Mouse (Mus musculus) urinary bladder, adult 2 months (tissue): ENCODE measurements around the gene Slc35f6. TPM values are rescaled to one million over a fixed set of nuclear protein-coding genes. Genes with fewer than 3 reads are reported as not detected.
"Not testable (repeated sequence)": the region's sequence is repeated elsewhere in the genome, so short reads cannot be mapped to it uniquely, and the experiment has no call there.

ENCODE experiments used
- DNase-seq: peaks from one replicate; pipeline ENCODE4 v3.0.0; 2022; ENCODE audit warnings: low spot score
- polyA plus RNA-seq: library from polyadenylated mRNA; depleted of rRNA; stranded (reverse); fragments of >200 nt; gene quantifications from 2 replicates; pipeline ENCODE4 v1.2.3, GENCODE M21; 2012; rRNA removed

Slc35f6 gene
- polyA plus RNA-seq, 1 experiment = 51.9 TPM

DNA sequence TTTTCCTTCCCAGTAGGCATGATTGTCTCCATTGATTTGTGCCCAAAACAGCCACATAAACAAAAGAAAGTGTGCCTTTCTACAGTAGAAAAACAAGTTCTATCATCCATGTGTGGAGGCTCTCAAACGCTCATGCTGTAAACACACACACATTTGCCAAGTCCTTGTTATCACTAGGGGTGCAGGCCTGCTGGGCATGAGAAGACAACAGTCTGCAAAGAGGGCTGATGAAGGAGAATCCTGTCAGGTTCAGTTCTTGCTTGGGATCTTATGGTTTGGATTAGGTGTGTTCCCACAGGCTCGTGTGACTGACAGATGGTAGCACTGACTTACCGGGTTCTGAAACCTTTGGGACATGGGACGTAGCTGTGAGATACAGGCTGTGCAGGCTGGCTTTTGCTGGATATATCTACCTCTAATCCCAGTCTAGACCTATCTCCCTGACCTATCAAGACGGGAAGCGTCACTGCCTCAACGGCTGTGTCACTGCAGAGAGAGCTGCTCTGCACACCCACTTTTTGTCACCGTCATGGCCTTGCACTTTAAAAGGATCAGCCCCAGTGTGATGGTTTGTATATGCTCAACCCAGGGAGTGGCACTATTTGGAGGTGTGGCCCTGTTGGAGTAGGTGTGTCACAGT lies 52.7 kb downstream of the Slc35f6 start:
- DNase-seq = no peak

GRCm38 (mm10) chr5:30701373-30701772 lies 53.6 kb downstream of the Slc35f6 start:
- not testable (repeated sequence) for DNase-seq

DNA sequence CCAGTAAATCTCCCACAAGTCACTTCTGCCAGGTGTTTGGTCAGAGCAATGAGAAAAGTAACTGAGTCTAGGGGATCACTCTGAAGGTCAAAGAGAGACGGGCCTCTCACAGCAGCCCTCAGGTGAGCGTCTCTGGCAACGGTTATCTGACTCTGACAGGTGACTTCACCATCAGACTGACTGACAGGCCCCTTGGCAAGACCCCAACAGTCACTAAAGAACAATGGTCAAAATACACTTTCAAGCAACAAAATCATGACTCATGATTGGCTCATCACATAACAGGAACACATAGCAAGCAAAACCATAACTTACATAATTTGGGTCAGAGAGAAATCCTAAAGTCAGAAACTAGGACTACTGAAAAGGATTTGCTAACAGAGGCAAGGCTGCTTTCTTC lies 54.1 kb downstream of the Slc35f6 start:
- DNase-seq = no peak

Other genes with a start within 250 kb of the Slc35f6 start
- gene Otof, start 186.0 kb upstream of the Slc35f6 start, polyA plus RNA-seq = 0.11 and 0.13 TPM in 2 replicates
- 0.10 TPM in 2 replicates for gene 1700001C02Rik, start 181.9 kb upstream of the Slc35f6 start, polyA plus RNA-seq
- gene Cib4, start 102.1 kb upstream of the Slc35f6 start, polyA plus RNA-seq = 0.32 and 0.40 TPM in 2 replicates
- 15.1 and 28.4 TPM in 2 replicates for gene Kcnk3, start 59.8 kb upstream of the Slc35f6 start, polyA plus RNA-seq
- gene Cenpa, start 18.8 kb downstream of the Slc35f6 start, polyA plus RNA-seq = 7.9 and 9.9 TPM in 2 replicates
- gene Dpysl5, start 63.6 kb downstream of the Slc35f6 start, polyA plus RNA-seq = 0.28 and 0.35 TPM in 2 replicates
- gene Mapre3, start 166.7 kb downstream of the Slc35f6 start, polyA plus RNA-seq = 51.9 and 59.3 TPM in 2 replicates
- 52.8 and 60.7 TPM in 2 replicates for gene Tmem214, start 220.1 kb downstream of the Slc35f6 start, polyA plus RNA-seq
- 16.5 and 16.6 TPM in 2 replicates for gene Agbl5, start 240.8 kb downstream of the Slc35f6 start, polyA plus RNA-seq